ENCODE assay signal across 16 mouse cellular contexts in genomic region chr5:36304299-36304980, GRCm38 (mm10).
DNase-seq lines count a peak whose midpoint lies in the region; ATAC-seq and TF ChIP-seq lines count a peak whose summit lies in the region.
"Had no signal": no experiment of that assay in that cellular context is flagged by ENCODE, and none has a peak within 500 bp of the region (broad histone marks: within the 10 kb centered on the region; RNA-seq: fewer than 3 reads in every experiment).

No protein-coding gene starts in this region.

- H3K4me3 ChIP-seq in intestine, embryonic 14.5 days (ENCODE audit: low read depth, low read length), result no peak overlapping the region
- H3K4me3 ChIP-seq in intestine, embryonic 16.5 days (ENCODE audit: low read length), result no peak overlapping the region
- no peak overlapping the region for H3K4me3 ChIP-seq in midbrain, embryonic 11.5 days (ENCODE audit: low read depth, low read length)
- no peak overlapping the region for H3K4me3 ChIP-seq in midbrain, embryonic 14.5 days (replicated peaks; ENCODE audit: low read depth, low read length)
- H3K4me3 ChIP-seq in forebrain, postnatal 0 days (ENCODE audit: low read depth, low read length), result no peak overlapping the region
- H3K4me3 ChIP-seq: embryonic facial prominence, embryonic 15.5 days; heart, embryonic 13.5 days; limb, embryonic 10.5 days; liver, embryonic 13.5 days; megakaryocyte, embryonic 14.5 days had no signal

- ATAC-seq in intestine, embryonic 14.5 days (replicated peaks; ENCODE audit: low FRiP score, low TSS enrichment, low read depth), result no peak
- ATAC-seq in intestine, embryonic 16.5 days, result no peak
- no peak for ATAC-seq in midbrain, embryonic 11.5 days (ENCODE audit: low FRiP score)
- ATAC-seq in midbrain, embryonic 14.5 days (ENCODE audit: low FRiP score, low TSS enrichment), result no peak
- ATAC-seq in forebrain, postnatal 0 days, result peak; percentile 47; the same call in 1 of the 2 replicates

- no peak overlapping the region for H3K4me2 ChIP-seq in intestine, embryonic 14.5 days (ENCODE audit: low read length)
- H3K4me2 ChIP-seq in intestine, embryonic 16.5 days (ENCODE audit: low read depth, low read length), result no peak overlapping the region
- H3K4me2 ChIP-seq in midbrain, embryonic 11.5 days, result no peak overlapping the region
- no peak overlapping the region for H3K4me2 ChIP-seq in midbrain, embryonic 14.5 days (ENCODE audit: low read length)
- no peak overlapping the region for H3K4me2 ChIP-seq in forebrain, postnatal 0 days (ENCODE audit: low read depth)
- H3K4me2 ChIP-seq: embryonic facial prominence, embryonic 15.5 days; heart, embryonic 13.5 days; liver, embryonic 13.5 days had no signal

- peaks cover 14% of the 10 kb centered on the region; the same call in 1 of the 2 replicates for H3K4me1 ChIP-seq in intestine, embryonic 14.5 days (replicated peaks; ENCODE audit: control insufficient read depth, insufficient read depth, low read length)
- 0 out of 2 replicates have a peak, but pooled peaks cover 2% of the 10 kb centered on the region for H3K4me1 ChIP-seq in intestine, embryonic 16.5 days (ENCODE audit: control insufficient read depth, insufficient read depth, low read length)
- no peaks in the 10 kb centered on the region for H3K4me1 ChIP-seq in midbrain, embryonic 11.5 days (ENCODE audit: control insufficient read depth, insufficient read depth, low read length)
- no peaks in the 10 kb centered on the region for H3K4me1 ChIP-seq in midbrain, embryonic 14.5 days (ENCODE audit: control insufficient read depth, insufficient read depth, low read length)
- H3K4me1 ChIP-seq in forebrain, postnatal 0 days (ENCODE audit: insufficient read depth), result no peaks in the 10 kb centered on the region
- H3K4me1 ChIP-seq: embryonic facial prominence, embryonic 15.5 days; limb, embryonic 10.5 days; liver, embryonic 13.5 days; megakaryocyte, embryonic 14.5 days had no signal

- WGBS in intestine, embryonic 14.5 days, result 25% methylated on average over 7 of the region's 7 CpGs
- 32% methylated on average over 7 of the region's 7 CpGs for WGBS in intestine, embryonic 16.5 days
- WGBS in midbrain, embryonic 11.5 days, result 82% methylated on average over 7 of the region's 7 CpGs
- 79% methylated on average over 7 of the region's 7 CpGs for WGBS in midbrain, embryonic 14.5 days
- 47% methylated on average over 7 of the region's 7 CpGs for WGBS in forebrain, postnatal 0 days

- no peak overlapping the region for H3K9ac ChIP-seq in intestine, embryonic 14.5 days (ENCODE audit: low read length)
- H3K9ac ChIP-seq in intestine, embryonic 16.5 days (ENCODE audit: low read depth, low read length), result no peak overlapping the region
- H3K9ac ChIP-seq in midbrain, embryonic 11.5 days (ENCODE audit: low read length), result no peak overlapping the region
- no peak overlapping the region for H3K9ac ChIP-seq in midbrain, embryonic 14.5 days (replicated peaks; ENCODE audit: low read length)
- H3K9ac ChIP-seq in forebrain, postnatal 0 days, result no peak overlapping the region
- H3K9ac ChIP-seq: embryonic facial prominence, embryonic 15.5 days; heart, embryonic 13.5 days; liver, embryonic 13.5 days had no signal

- no peak for TF ChIP-seq CTCF in forebrain, postnatal 0 days (IDR thresholded peaks at IDR 0.05; ENCODE audit: low read depth)

- H3K27me3 ChIP-seq in intestine, embryonic 14.5 days (replicated peaks; ENCODE audit: control insufficient read depth, insufficient read depth, low read length), result no peaks in the 10 kb centered on the region
- H3K27me3 ChIP-seq in intestine, embryonic 16.5 days (replicated peaks; ENCODE audit: control insufficient read depth, insufficient read depth, low read length), result no peaks in the 10 kb centered on the region
- H3K27me3 ChIP-seq in midbrain, embryonic 11.5 days (ENCODE audit: control insufficient read depth, insufficient read depth, low read length), result no peaks in the 10 kb centered on the region
- H3K27me3 ChIP-seq in midbrain, embryonic 14.5 days (ENCODE audit: control insufficient read depth, insufficient read depth, low read length), result no peaks in the 10 kb centered on the region
- H3K27me3 ChIP-seq in forebrain, postnatal 0 days (ENCODE audit: insufficient read depth, low read length), result no peaks in the 10 kb centered on the region
- H3K27me3 ChIP-seq: embryonic facial prominence, embryonic 15.5 days; heart, embryonic 13.5 days; liver, embryonic 13.5 days had no signal

- no peaks in the 10 kb centered on the region for H3K9me3 ChIP-seq in intestine, embryonic 14.5 days (ENCODE audit: control insufficient read depth, low read length)
- no peaks in the 10 kb centered on the region for H3K9me3 ChIP-seq in intestine, embryonic 16.5 days (ENCODE audit: control insufficient read depth, low read length)
- H3K9me3 ChIP-seq in midbrain, embryonic 11.5 days (ENCODE audit: control insufficient read depth, low read length), result no peaks in the 10 kb centered on the region
- no peaks in the 10 kb centered on the region for H3K9me3 ChIP-seq in midbrain, embryonic 14.5 days (ENCODE audit: control insufficient read depth, low read length)
- H3K9me3 ChIP-seq in forebrain, postnatal 0 days (ENCODE audit: low read length), result no peaks in the 10 kb centered on the region
- H3K9me3 ChIP-seq: embryonic facial prominence, embryonic 15.5 days; heart, embryonic 13.5 days; limb, embryonic 10.5 days; liver, embryonic 13.5 days; megakaryocyte, embryonic 14.5 days had no signal

- peak overlapping the region; percentile 47; the same call in 1 of the 2 replicates for H3K27ac ChIP-seq in intestine, embryonic 14.5 days (ENCODE audit: low read depth)
- H3K27ac ChIP-seq in intestine, embryonic 16.5 days (ENCODE audit: low read length), result no peak overlapping the region
- no peak overlapping the region for H3K27ac ChIP-seq in midbrain, embryonic 11.5 days (ENCODE audit: low read depth, low read length)
- H3K27ac ChIP-seq in midbrain, embryonic 14.5 days (replicated peaks; ENCODE audit: low read depth, low read length), result no peak overlapping the region
- H3K27ac ChIP-seq in forebrain, postnatal 0 days (ENCODE audit: low read depth, low read length), result peak overlapping the region; percentile 40; the same call in 1 of the 2 replicates
- H3K27ac ChIP-seq: embryonic facial prominence, embryonic 15.5 days; heart, embryonic 13.5 days; limb, embryonic 10.5 days; liver, embryonic 13.5 days had no signal

- no peak for DNase-seq in intestine, embryonic 14.5 days (ENCODE audit: low spot score)
- peak; percentile 69 for DNase-seq in midbrain, embryonic 11.5 days (ENCODE audit: low spot score, missing footprints)
- no peak for DNase-seq in midbrain, embryonic 14.5 days
- peak; percentile 59 for DNase-seq in forebrain, postnatal 0 days
- DNase-seq in right cerebral cortex, postnatal 10 days (ENCODE audit: low spot score in 2 of 2), result peak; percentile 51 to 64
- no peak for DNase-seq in spleen, adult 12 weeks (ENCODE audit: low spot score)
- DNase-seq: cerebellum, adult 11 months; kidney, adult 8-10 months; kidney, postnatal 4 days; liver, embryonic 13.5 days; spleen, adult 18-20 months had no signal

- no peaks in the 10 kb centered on the region for H3K36me3 ChIP-seq in intestine, embryonic 14.5 days (ENCODE audit: control insufficient read depth, insufficient read depth, low read length)
- no peaks in the 10 kb centered on the region for H3K36me3 ChIP-seq in intestine, embryonic 16.5 days (ENCODE audit: control insufficient read depth, insufficient read depth, low read length)
- H3K36me3 ChIP-seq in midbrain, embryonic 11.5 days (ENCODE audit: control insufficient read depth, insufficient read depth, low read length), result no peaks in the 10 kb centered on the region
- no peaks in the 10 kb centered on the region for H3K36me3 ChIP-seq in midbrain, embryonic 14.5 days (ENCODE audit: control insufficient read depth, insufficient read depth, low read length)
- H3K36me3 ChIP-seq in forebrain, postnatal 0 days (ENCODE audit: insufficient read depth), result no peaks in the 10 kb centered on the region
- H3K36me3 ChIP-seq: embryonic facial prominence, embryonic 15.5 days; heart, embryonic 13.5 days; limb, embryonic 10.5 days; liver, embryonic 13.5 days had no signal

Comparison
In these comparisons a context has a peak if more than half of its experiments do, and no peak if none do; other contexts are left out.
1. DNase-seq: peak in midbrain, embryonic 11.5 days (single experiment), forebrain, postnatal 0 days (single experiment) and right cerebral cortex, postnatal 10 days (2 of 2); none in intestine, embryonic 14.5 days (single experiment), midbrain, embryonic 14.5 days (single experiment) and spleen, adult 12 weeks (single experiment).
2. H3K27ac ChIP-seq: peak in intestine, embryonic 14.5 days (single experiment) and forebrain, postnatal 0 days (single experiment); none in intestine, embryonic 16.5 days (single experiment), midbrain, embryonic 11.5 days (single experiment) and midbrain, embryonic 14.5 days (single experiment).